Mouse (Mus musculus) liver, embryonic 16.5 days (tissue): ENCODE data around the gene Mafk. TPM values are rescaled to one million over a fixed set of nuclear protein-coding genes. Genes with fewer than 3 reads are reported as not detected.
"Not testable (repeated sequence)": the region's sequence is repeated elsewhere in the genome, so short reads cannot be mapped to it uniquely, and the experiment has no call there.

Source experiments
- ATAC-seq: fragments of 200-750 bp; cut with Nextera tagmentation; 2 replicates; pipeline ENCODE4 v1.8.0; 2017; ENCODE audit warnings: low read depth, mild to moderate bottlenecking, moderate number of reproducible peaks, moderate library complexity
- H3K27ac ChIP-seq: fragments of 300-500 bp; sonication (generic); 2 replicates; pipeline ENCODE4 v1.5.1; 2014; ENCODE audit warnings: mild to moderate bottlenecking, low read length
- H3K27me3 ChIP-seq: fragments of 300-500 bp; sonication (generic); 2 replicates; pipeline ENCODE4 v1.6.1; 2014; ENCODE audit warnings: low read depth, low read length, mixed read lengths; ENCODE audit not compliant: control insufficient read depth, insufficient read depth
- H3K36me3 ChIP-seq: fragments of 300-500 bp; sonication (generic); 2 replicates; pipeline ENCODE4 v1.6.1; 2014; ENCODE audit warnings: mild to moderate bottlenecking; ENCODE audit not compliant: control insufficient read depth, insufficient read depth
- H3K4me1 ChIP-seq: fragments of 300-500 bp; sonication (generic); 2 replicates; pipeline ENCODE4 v1.6.1; 2014; ENCODE audit warnings: low read depth, low read length, mixed read lengths; ENCODE audit not compliant: control insufficient read depth
- H3K4me2 ChIP-seq: fragments of 300-500 bp; sonication (generic); 2 replicates; pipeline ENCODE4 v1.6.1; 2014; ENCODE audit warnings: low read depth, low read length, mixed read lengths
- H3K4me3 ChIP-seq: fragments of 300-500 bp; sonication (generic); 2 replicates; pipeline ENCODE4 v1.5.1; 2014; ENCODE audit warnings: low read depth, mild to moderate bottlenecking, low read length
- H3K9ac ChIP-seq: fragments of 300-500 bp; sonication (generic); 2 replicates; pipeline ENCODE4 v1.6.1; 2014; ENCODE audit warnings: low read depth, low read length
- H3K9me3 ChIP-seq: fragments of 300-500 bp; sonication (generic); replicated peaks from 2 replicates; pipeline ENCODE4 v1.6.1; 2016; ENCODE audit warnings: low read length; ENCODE audit not compliant: control insufficient read depth
- WGBS: fragments of 180-500 bp; shearing (Covaris S2); extraction: QIAGEN DNeasy Blood & Tissue Kit; methylation state at CpG from one replicate; pipeline ENCODE4 v1.1.7; 2014; ENCODE audit not compliant: insufficient replicate concordance; 5-methylcytosine and 5-hydroxymethylcytosine counted together
- polyA plus RNA-seq: library from polyadenylated mRNA; unstranded; fragments of >200 nt; fragmentation: Nextera tagmentation; extraction: Ambion mirVana; gene quantifications from 2 replicates; pipeline ENCODE4 v1.2.1, GENCODE M21; 2015

The Mafk gene
- polyA plus RNA-seq, result 43.3 and 44.6 TPM in 2 replicates

DNA sequence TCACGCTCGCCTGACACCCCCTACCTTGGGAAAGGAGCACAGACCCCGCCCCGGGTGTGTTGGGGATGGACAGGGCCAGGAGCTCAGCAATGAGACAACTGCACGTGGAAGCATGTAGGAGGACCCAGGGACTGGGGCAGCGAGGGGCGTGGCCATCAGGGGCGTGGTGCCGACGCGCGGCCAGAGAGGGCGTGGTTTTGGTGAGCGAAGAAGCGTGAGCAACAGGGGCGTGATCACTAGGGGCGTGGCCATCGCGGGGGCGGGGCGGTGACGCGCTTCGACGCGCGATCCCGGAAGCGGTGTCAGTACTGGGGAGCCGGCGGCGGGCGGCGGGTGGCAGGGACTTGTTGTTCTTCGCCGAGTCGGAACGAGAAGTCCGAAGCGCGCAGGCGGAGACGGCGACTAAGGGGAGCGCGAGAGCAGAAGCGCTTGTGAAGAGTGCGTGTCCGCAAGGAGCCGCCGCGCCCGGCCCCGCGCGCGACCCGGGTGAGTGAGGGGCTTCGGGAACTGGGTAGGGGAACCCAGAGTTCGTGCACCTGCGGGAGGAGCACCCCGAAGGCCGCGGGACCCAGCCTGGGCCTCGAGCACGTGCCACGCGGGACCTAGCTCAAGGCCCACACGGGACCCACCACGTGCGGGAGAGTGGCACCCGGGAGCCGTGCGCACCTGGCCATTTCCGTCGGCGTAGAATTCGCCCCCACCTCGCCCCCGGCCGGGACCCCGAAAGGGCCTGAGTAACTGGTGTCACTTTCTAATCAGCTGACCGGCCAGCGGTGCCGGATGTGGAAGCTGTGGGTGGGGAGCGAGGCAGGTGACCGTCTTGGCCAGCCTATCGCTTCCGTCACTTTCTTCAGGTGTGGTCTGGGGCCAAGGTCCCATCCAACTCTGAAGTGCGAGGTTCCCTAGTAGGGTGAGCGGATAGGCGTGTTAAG lies at the start of gene Mafk:
Mafk (plus strand) TSS at position 287 of the 932 bp plus-strand sequence.
- H3K4me3 ChIP-seq, result peak within 1 kb of the TSS; percentile 99
- under 1% methylated on average over 88 of the region's 92 CpGs for WGBS

GRCm38 (mm10) chr5:139742640-139743039 lies 48.7 kb upstream of the Mafk start:
- not testable (repeated sequence) for H3K4me3 ChIP-seq, H3K9ac ChIP-seq, H3K27me3 ChIP-seq, H3K9me3 ChIP-seq, H3K36me3 ChIP-seq, ATAC-seq, H3K4me2 ChIP-seq, H3K27ac ChIP-seq
- peaks cover 32% of the 10 kb centered on the region for H3K4me1 ChIP-seq
- 21% methylated on average over 3 of the region's 3 CpGs for WGBS

More for the DNA sequence above, at the start of gene Mafk:
- peak within 1 kb of the TSS; percentile 99 for H3K9ac ChIP-seq
- peak within 1 kb of the TSS; percentile 77 for H3K4me2 ChIP-seq
- H3K27ac ChIP-seq, result peak within 1 kb of the TSS; percentile 98
- H3K36me3 ChIP-seq, result peaks cover 6% of the 10 kb centered on the region
- H3K27me3 ChIP-seq, result no peaks in the 10 kb centered on the region
- ATAC-seq, result peak; percentile 85
- H3K4me1 ChIP-seq, result peaks cover 56% of the 10 kb centered on the region
- H3K9me3 ChIP-seq, result no peaks in the 10 kb centered on the region

DNA sequence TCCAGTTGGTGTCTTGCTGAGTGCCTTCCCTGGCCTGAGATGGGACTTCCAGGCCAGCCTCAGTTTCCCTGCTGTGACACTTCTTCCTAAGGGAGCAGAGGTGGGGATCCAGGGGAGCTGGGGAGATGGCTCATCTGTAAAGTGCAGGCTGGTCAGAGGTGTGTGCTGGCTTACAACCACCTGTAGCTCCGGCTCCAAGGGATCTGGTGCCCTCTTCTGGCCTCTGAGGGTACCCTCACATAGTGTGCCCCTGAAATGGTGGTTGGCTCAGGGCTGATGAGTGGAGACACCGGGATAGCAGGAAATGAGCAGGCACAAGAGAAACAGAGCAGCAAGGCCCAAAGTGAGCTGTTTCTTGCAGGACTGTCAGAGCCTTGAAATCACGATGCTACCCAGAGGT lies 45.5 kb upstream of the Mafk start:
- no peaks in the 10 kb centered on the region for H3K27me3 ChIP-seq
- no peaks in the 10 kb centered on the region for H3K36me3 ChIP-seq
- no peak overlapping the region for H3K4me3 ChIP-seq
- no peak overlapping the region for H3K9ac ChIP-seq
- H3K9me3 ChIP-seq, result no peaks in the 10 kb centered on the region
- H3K4me2 ChIP-seq, result no peak overlapping the region
- peak; percentile 84 for ATAC-seq
- H3K27ac ChIP-seq, result no peak overlapping the region
- peaks cover 7% of the 10 kb centered on the region for H3K4me1 ChIP-seq
- WGBS, result 0% methylated on average over 3 of the region's 3 CpGs

- no peak for ATAC-seq
- Histone ChIP-seq H3K9me3 (no peaks in the 10 kb centered on the region), H3K9ac (no peak overlapping the region), H3K27ac (no peak overlapping the region), H3K4me1 (no peaks in the 10 kb centered on the region; the same call in 1 of the 2 replicates), H3K4me2 (no peak overlapping the region), H3K27me3 (no peaks in the 10 kb centered on the region), H3K4me3 (no peak overlapping the region), H3K36me3 (no peaks in the 10 kb centered on the region)
- WGBS, result 73% methylated on average over 16 of the region's 16 CpGs
Measured at GRCm38 (mm10) chr5:139749413-139750125, 41.7 kb upstream of the Mafk start.

DNA sequence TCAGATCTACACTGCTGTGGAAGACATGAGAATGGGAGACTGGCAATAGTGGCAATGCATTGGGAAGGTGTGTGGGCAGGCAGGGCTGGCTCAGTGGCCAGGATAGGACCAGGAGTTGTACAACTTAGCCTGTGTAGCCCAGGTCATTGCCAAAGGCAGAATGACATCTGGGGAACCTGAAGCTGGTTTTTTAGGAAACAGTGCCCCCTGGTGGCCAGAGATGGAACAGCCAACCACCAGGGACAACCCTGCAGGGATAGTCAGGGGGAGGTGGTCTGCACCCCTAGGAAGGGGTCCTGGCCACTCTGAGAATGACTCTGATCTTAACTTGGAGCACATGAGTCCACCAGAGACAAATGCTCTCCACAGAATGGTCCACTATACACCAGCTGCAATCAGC lies 40.8 kb upstream of the Mafk start:
- peaks cover 3% of the 10 kb centered on the region; the same call in 1 of the 2 replicates for H3K36me3 ChIP-seq
- ATAC-seq, result peak; percentile 20; the same call in 1 of the 2 replicates
- H3K27me3 ChIP-seq, result no peaks in the 10 kb centered on the region

GRCm38 (mm10) chr5:139754753-139755152 lies 36.6 kb upstream of the Mafk start:
- Histone ChIP-seq H3K27ac (no peak overlapping the region), H3K36me3 (peaks cover 9% of the 10 kb centered on the region), H3K4me3 (no peak overlapping the region), H3K4me2 (no peak overlapping the region), H3K9ac (no peak overlapping the region), H3K4me1 (no peaks in the 10 kb centered on the region; the same call in 1 of the 2 replicates), H3K27me3 (no peaks in the 10 kb centered on the region), H3K9me3 (no peaks in the 10 kb centered on the region)
- no peak for ATAC-seq
- WGBS, result 33% methylated on average over 12 of the region's 12 CpGs

More for the DNA sequence above, 40.8 kb upstream of the Mafk start:
- Histone ChIP-seq H3K9ac (no peak overlapping the region), H3K4me1 (no peaks in the 10 kb centered on the region; the same call in 1 of the 2 replicates), H3K9me3 (no peaks in the 10 kb centered on the region), H3K27ac (no peak overlapping the region), H3K4me2 (no peak overlapping the region), H3K4me3 (no peak overlapping the region)

DNA sequence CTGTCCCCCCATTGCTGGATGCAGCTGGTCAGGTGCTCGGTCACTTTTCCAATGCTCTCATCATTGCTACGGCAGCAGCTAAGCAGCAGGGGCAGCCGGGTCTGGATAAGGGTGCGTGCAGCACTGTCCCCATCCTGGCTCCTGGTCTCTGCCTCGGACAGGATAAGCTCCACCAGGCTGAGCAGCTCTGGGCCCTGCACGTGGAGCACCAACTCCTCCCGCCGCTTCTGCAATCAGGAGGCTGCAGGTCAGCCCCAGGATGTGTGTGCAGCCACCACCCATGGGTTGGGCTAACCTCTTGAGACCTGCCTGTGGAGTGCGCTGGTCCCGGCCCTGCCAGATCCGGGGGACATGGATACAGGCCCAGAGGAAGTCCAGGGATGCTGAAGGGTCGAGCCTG lies 35.2 kb upstream of the Mafk start:
- H3K4me2 ChIP-seq, result no peak overlapping the region
- ATAC-seq, result peak; percentile 33; the same call in 1 of the 2 replicates
- no peaks in the 10 kb centered on the region for H3K9me3 ChIP-seq
- H3K4me1 ChIP-seq, result no peaks in the 10 kb centered on the region; the same call in 1 of the 2 replicates
- H3K4me3 ChIP-seq, result no peak overlapping the region
- 69% methylated on average over 12 of the region's 12 CpGs for WGBS
- H3K36me3 ChIP-seq, result peaks cover 12% of the 10 kb centered on the region
- H3K27ac ChIP-seq, result no peak overlapping the region
- H3K9ac ChIP-seq, result no peak overlapping the region
- no peaks in the 10 kb centered on the region for H3K27me3 ChIP-seq

GRCm38 (mm10) chr5:139756586-139756985 lies 34.7 kb upstream of the Mafk start:
- Histone ChIP-seq H3K27me3 (no peaks in the 10 kb centered on the region), H3K4me1 (no peaks in the 10 kb centered on the region; the same call in 1 of the 2 replicates), H3K27ac (no peak overlapping the region), H3K4me3 (no peak overlapping the region), H3K9me3 (no peaks in the 10 kb centered on the region), H3K4me2 (no peak overlapping the region), H3K9ac (no peak overlapping the region), H3K36me3 (peaks cover 12% of the 10 kb centered on the region)
- 89% methylated on average over 2 of the region's 2 CpGs for WGBS
- no peak for ATAC-seq
